Mouse (Mus musculus) cerebellum, adult 11 months (tissue): ENCODE results near the gene Tnks1bp1.
A peak's percentile ranks its signal among the peaks of the same experiment; 100 is the strongest.

ENCODE experiments used
- DNase-seq: peaks from one replicate; pipeline ENCODE4 v3.0.0; 2022

The Tnks1bp1 gene

GRCm38 (mm10) chr2:85043623-85044022, 4.2 kb upstream of the Tnks1bp1 start:
- no peak for DNase-seq

GRCm38 (mm10) chr2:85046222-85046621, 1.6 kb upstream of the Tnks1bp1 start:
- no peak for DNase-seq

GRCm38 (mm10) chr2:85047081-85047480, 741 bp upstream of the Tnks1bp1 start:
- no peak for DNase-seq

- DNase-seq: peak; percentile 66
These were observed 438 bp downstream of the Tnks1bp1 start for GRCm38 (mm10) chr2:85048168-85048751.

- no peak for DNase-seq
These were observed 1.5 kb downstream of the Tnks1bp1 start for GRCm38 (mm10) chr2:85049277-85049676.

- DNase-seq: no peak
These were observed 2.3 kb downstream of the Tnks1bp1 start for GRCm38 (mm10) chr2:85050001-85050634.

GRCm38 (mm10) chr2:85050746-85051145, 2.9 kb downstream of the Tnks1bp1 start:
- no peak for DNase-seq

GRCm38 (mm10) chr2:85053192-85053816, 5.5 kb downstream of the Tnks1bp1 start:
- DNase-seq: no peak

GRCm38 (mm10) chr2:85056711-85057110, 8.9 kb downstream of the Tnks1bp1 start:
- no peak for DNase-seq

GRCm38 (mm10) chr2:85059677-85060076, 11.9 kb downstream of the Tnks1bp1 start:
- no peak for DNase-seq

- DNase-seq: no peak
These were observed 12.8 kb downstream of the Tnks1bp1 start for GRCm38 (mm10) chr2:85060591-85061060.

GRCm38 (mm10) chr2:85061107-85061541, 13.3 kb downstream of the Tnks1bp1 start:
- DNase-seq: no peak

- no peak for DNase-seq
These were observed 17.5 kb downstream of the Tnks1bp1 start for GRCm38 (mm10) chr2:85065141-85065875.

- DNase-seq: no peak
These were observed 19.1 kb downstream of the Tnks1bp1 start for GRCm38 (mm10) chr2:85066937-85067336.

GRCm38 (mm10) chr2:85067903-85068625, 20.2 kb downstream of the Tnks1bp1 start:
- DNase-seq: no peak

GRCm38 (mm10) chr2:85068626-85069025, 20.8 kb downstream of the Tnks1bp1 start:
- no peak for DNase-seq

- no peak for DNase-seq
These were observed 22.3 kb downstream of the Tnks1bp1 start for GRCm38 (mm10) chr2:85070086-85070485.

GRCm38 (mm10) chr2:85071921-85072320, 24.1 kb downstream of the Tnks1bp1 start:
- no peak for DNase-seq

- DNase-seq: no peak
These were observed 25.9 kb downstream of the Tnks1bp1 start for GRCm38 (mm10) chr2:85073751-85074150.

- DNase-seq: no peak
These were observed 41.2 kb downstream of the Tnks1bp1 start for GRCm38 (mm10) chr2:85088716-85089646.

GRCm38 (mm10) chr2:85091325-85091724, 43.5 kb downstream of the Tnks1bp1 start:
- no peak for DNase-seq

- DNase-seq: no peak
These were observed 45.6 kb downstream of the Tnks1bp1 start for GRCm38 (mm10) chr2:85093376-85093775.
